Mouse (Mus musculus): ENCODE data around the gene Tango2. TPM values are rescaled to one million over a fixed set of nuclear protein-coding genes. Genes with fewer than 3 reads are reported as not detected.
A peak's percentile ranks its signal among the peaks of the same experiment; 100 is the strongest.

Tango2 gene
- polyA plus RNA-seq, 1 experiment: 22.2 TPM

DNA sequence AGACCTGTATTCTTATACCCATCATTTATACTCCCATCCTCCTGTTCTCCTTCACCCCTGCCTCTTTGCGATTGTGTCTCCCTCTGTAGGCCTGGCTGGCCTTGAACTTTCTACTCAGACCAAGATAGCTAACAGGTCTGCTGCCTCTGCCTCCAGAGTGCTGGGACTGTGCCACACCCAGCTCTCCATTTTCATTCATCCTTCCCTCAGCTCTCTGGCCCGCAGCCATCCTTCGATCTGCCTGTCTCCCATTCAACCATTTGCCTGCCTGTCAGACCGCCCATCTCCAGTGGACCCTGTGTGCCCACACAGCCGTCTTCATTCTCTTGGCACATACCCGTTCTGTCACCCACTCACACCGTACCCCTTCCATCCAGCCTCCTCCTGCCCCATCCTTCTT, 36.3 kb upstream of the Tango2 start:
- no peak overlapping the region for H3K4me3 ChIP-seq
- H3K4me2 ChIP-seq (ENCODE audit: low read depth): no peak overlapping the region
- no peaks in the 10 kb centered on the region for H3K36me3 ChIP-seq (ENCODE audit: control insufficient read depth, insufficient read depth)
- no peaks in the 10 kb centered on the region for H3K79me2 ChIP-seq (ENCODE audit: control insufficient read depth, insufficient read depth)
- no peaks in the 10 kb centered on the region for H3K27me3 ChIP-seq (ENCODE audit: control insufficient read depth, insufficient read depth, insufficient read length)
- no peak for TF ChIP-seq POLR2A (IDR thresholded peaks at IDR 0.05; ENCODE audit: insufficient read length, low read depth)
- no peak for TF ChIP-seq USF1 (IDR thresholded peaks at IDR 0.05; ENCODE audit: low read depth)
- TF ChIP-seq MYOG (IDR thresholded peaks at IDR 0.05; ENCODE audit: control insufficient read depth in 1 of 3, insufficient read depth in 1 of 3, insufficient read length in 2 of 3, low read depth in 2 of 3): no peak
- no peak for TF ChIP-seq MAX (IDR thresholded peaks at IDR 0.05; ENCODE audit: low read depth)
- TF ChIP-seq CEBPB (IDR thresholded peaks at IDR 0.05; ENCODE audit: insufficient read depth, poor library complexity, severe bottlenecking): no peak
- no peak for TF ChIP-seq POLR2AphosphoS2 (IDR thresholded peaks at IDR 0.05; ENCODE audit: insufficient read length, low read depth)
- TF ChIP-seq SRF (IDR thresholded peaks at IDR 0.05; ENCODE audit: control insufficient read depth, insufficient read length, low read depth): no peak
- no peak for TF ChIP-seq REST (IDR thresholded peaks at IDR 0.05; ENCODE audit: insufficient read depth, insufficient read length)
- TF ChIP-seq TCF12 (IDR thresholded peaks at IDR 0.05; ENCODE audit: insufficient read depth, poor library complexity, severe bottlenecking): no peak
- TF ChIP-seq TCF3 (IDR thresholded peaks at IDR 0.05; ENCODE audit: insufficient read length, low read depth): no peak
- no peak for TF ChIP-seq MYOD1 (IDR thresholded peaks at IDR 0.05; ENCODE audit: control insufficient read depth in 1 of 3, insufficient read length in 2 of 3, low read depth in 2 of 3)
- no peak for TF ChIP-seq E2F4 (IDR thresholded peaks at IDR 0.05; ENCODE audit: insufficient read depth)
- H3ac ChIP-seq (ENCODE audit: control insufficient read depth, insufficient read length): no peak overlapping the region

DNA sequence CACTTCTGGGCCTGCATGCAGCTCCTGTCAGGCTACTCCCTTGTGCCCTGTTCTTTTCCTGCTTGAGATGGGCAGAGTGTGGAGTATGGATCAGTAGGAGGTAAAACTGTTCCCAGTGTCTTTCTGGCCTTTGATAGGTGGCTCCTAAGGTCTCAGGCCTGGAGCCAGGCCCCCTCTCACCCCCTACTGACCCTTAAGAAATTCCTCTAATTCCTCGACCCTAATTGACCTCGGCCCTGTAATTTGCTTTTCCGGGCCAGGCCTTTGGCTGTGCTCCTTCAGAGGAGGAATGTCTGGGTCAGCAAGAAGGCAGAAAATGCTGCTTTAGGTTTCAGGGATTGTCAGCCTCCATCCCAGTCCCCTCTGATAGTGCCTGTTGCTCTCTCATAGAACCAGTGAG, 35.9 kb upstream of the Tango2 start:
- no peak overlapping the region for H3ac ChIP-seq (ENCODE audit: control insufficient read depth, insufficient read length)
- no peak for TF ChIP-seq MAX (IDR thresholded peaks at IDR 0.05; ENCODE audit: low read depth)
- no peaks in the 10 kb centered on the region for H3K36me3 ChIP-seq (ENCODE audit: control insufficient read depth, insufficient read depth)
- no peak overlapping the region for H3K4me2 ChIP-seq (ENCODE audit: low read depth)
- H3K79me2 ChIP-seq (ENCODE audit: control insufficient read depth, insufficient read depth): no peaks in the 10 kb centered on the region
- H3K27me3 ChIP-seq (ENCODE audit: control insufficient read depth, insufficient read depth, insufficient read length): no peaks in the 10 kb centered on the region
- H3K4me3 ChIP-seq: no peak overlapping the region

DNA sequence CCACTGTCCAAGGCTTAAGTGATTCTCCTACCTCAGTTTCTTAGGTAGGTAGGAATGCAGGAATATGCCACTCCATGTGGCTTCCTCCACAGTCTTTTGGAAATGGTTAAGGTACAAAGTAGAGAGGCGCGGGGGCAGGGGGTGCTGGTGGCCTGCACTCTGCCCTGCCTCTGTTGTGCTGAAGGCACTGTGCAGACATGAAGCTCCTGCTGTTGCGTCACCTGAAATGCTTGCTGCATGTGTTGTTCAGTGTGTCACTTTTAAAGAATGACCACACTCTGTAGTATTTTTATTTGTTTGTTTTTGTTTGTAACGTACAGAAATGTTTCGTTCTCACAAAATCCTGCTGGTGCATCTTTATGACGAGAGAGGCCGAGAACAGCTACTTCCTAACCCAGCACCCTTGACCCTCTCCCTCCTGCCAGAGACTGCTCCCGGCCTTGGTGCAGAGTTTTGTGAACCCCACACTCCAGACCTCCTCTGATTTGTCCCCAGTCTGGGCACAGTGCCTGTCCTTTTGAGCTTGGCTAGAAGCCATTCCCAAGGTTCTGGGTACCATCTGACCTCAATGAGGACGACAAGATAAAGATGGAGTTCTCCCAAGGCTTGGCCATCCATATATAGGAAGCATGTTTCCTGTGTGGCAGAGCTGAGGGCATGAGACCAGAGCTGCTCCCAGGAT, 35.3 kb upstream of the Tango2 start:
- Histone ChIP-seq H3K4me2 (ENCODE audit: low read depth) (no peak overlapping the region), H3ac (ENCODE audit: control insufficient read depth, insufficient read length) (no peak overlapping the region), H3K36me3 (ENCODE audit: control insufficient read depth, insufficient read depth) (no peaks in the 10 kb centered on the region), H3K79me2 (ENCODE audit: control insufficient read depth, insufficient read depth) (no peaks in the 10 kb centered on the region), H3K27me3 (ENCODE audit: control insufficient read depth, insufficient read depth, insufficient read length) (no peaks in the 10 kb centered on the region), H3K4me3 (no peak overlapping the region)
- no peak for TF ChIP-seq POLR2AphosphoS2 (IDR thresholded peaks at IDR 0.05; ENCODE audit: insufficient read length, low read depth)
- no peak for TF ChIP-seq TCF12 (IDR thresholded peaks at IDR 0.05; ENCODE audit: insufficient read depth, poor library complexity, severe bottlenecking)
- no peak for TF ChIP-seq REST (IDR thresholded peaks at IDR 0.05; ENCODE audit: insufficient read depth, insufficient read length)
- TF ChIP-seq MYOG (IDR thresholded peaks at IDR 0.05; ENCODE audit: control insufficient read depth in 1 of 3, insufficient read depth in 1 of 3, insufficient read length in 2 of 3, low read depth in 2 of 3): no peak
- TF ChIP-seq MAX (IDR thresholded peaks at IDR 0.05; ENCODE audit: low read depth): no peak
- no peak for TF ChIP-seq TCF3 (IDR thresholded peaks at IDR 0.05; ENCODE audit: insufficient read length, low read depth)
- TF ChIP-seq E2F4 (IDR thresholded peaks at IDR 0.05; ENCODE audit: insufficient read depth): no peak
- no peak for TF ChIP-seq CEBPB (IDR thresholded peaks at IDR 0.05; ENCODE audit: insufficient read depth, poor library complexity, severe bottlenecking)
- TF ChIP-seq POLR2A (IDR thresholded peaks at IDR 0.05; ENCODE audit: insufficient read length, low read depth): no peak
- TF ChIP-seq SRF (IDR thresholded peaks at IDR 0.05; ENCODE audit: control insufficient read depth, insufficient read length, low read depth): no peak
- TF ChIP-seq USF1 (IDR thresholded peaks at IDR 0.05; ENCODE audit: low read depth): no peak
- no peak for TF ChIP-seq MYOD1 (IDR thresholded peaks at IDR 0.05; ENCODE audit: control insufficient read depth in 1 of 3, insufficient read length in 2 of 3, low read depth in 2 of 3)

DNA sequence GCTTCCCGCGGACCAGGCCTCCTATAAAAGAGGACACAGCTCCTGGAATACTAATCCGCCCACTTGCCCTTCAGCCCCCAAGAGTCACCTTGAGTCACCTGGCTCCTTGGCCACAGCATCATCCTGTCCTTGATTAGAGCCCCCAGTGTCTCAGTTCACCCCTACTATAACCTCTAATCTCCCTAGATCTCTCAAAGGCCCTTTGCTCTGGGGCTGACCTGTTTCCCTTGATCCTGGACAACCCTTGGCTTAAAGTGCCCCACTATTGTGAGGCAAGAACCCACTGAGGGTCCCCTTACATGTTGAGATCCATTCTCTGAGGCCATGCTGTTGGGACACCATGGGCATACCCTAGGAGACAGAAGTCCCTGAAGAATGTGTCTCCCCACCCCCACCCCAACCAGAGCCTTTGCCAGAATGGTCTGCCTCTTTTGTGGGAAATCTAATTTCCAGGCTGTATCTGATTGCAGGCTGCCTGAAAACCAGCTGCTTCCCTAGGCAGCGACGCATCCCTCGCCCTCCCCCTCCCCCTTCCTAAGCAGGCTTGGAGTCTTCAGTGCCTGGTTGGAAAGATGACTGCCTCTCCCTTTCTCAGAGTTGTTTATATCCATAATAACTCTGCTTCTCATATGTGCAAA, 33.8 kb upstream of the Tango2 start:
- TF ChIP-seq MAX (IDR thresholded peaks at IDR 0.05; ENCODE audit: low read depth) (no peak), MYOG (IDR thresholded peaks at IDR 0.05; ENCODE audit: control insufficient read depth in 1 of 3, insufficient read depth in 1 of 3, insufficient read length in 2 of 3, low read depth in 2 of 3) (peak in 2 of 3 experiments; percentile 6 to 61), MYOD1 (IDR thresholded peaks at IDR 0.05; ENCODE audit: control insufficient read depth in 1 of 3, insufficient read length in 2 of 3, low read depth in 2 of 3) (peak in 1 of 3 experiments; percentile 31), E2F4 (IDR thresholded peaks at IDR 0.05; ENCODE audit: insufficient read depth) (no peak)
- Histone ChIP-seq H3K4me3 (no peak overlapping the region), H3K27me3 (ENCODE audit: control insufficient read depth, insufficient read depth, insufficient read length) (no peaks in the 10 kb centered on the region), H3K79me2 (ENCODE audit: control insufficient read depth, insufficient read depth) (no peaks in the 10 kb centered on the region), H3K4me2 (ENCODE audit: low read depth) (no peak overlapping the region), H3K36me3 (ENCODE audit: control insufficient read depth, insufficient read depth) (no peaks in the 10 kb centered on the region), H3ac (ENCODE audit: control insufficient read depth, insufficient read length) (no peak overlapping the region)

DNA sequence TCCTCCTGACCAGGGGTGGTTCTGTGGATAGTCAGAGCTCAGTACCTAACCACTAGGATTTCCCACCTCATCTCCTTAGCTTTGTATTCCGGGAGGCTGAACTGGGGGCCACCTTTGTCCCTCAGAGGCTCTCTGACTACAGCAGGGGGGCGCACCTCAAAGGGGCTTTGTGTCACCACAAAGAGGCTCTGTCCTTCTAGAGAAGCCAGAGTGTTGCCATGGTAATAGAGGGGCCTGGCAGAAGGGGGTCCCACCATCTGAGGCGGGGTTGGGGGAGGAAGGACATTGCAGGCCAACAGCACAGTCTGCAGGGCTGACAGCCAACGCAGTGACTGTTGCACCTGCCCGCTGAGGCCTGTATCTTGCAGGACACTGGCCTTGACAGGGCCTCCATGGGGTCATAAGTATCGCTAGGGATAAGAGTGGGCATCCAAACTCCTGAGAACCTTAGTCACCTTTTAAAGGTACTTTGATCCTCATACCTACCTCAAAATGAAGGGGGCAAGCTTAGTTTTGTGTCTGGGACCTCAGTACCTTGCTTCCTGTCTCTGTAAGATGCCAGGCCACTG, 32.7 kb upstream of the Tango2 start:
- Histone ChIP-seq H3K79me2 (ENCODE audit: control insufficient read depth, insufficient read depth) (no peaks in the 10 kb centered on the region), H3K4me2 (ENCODE audit: low read depth) (no peak overlapping the region), H3K36me3 (ENCODE audit: control insufficient read depth, insufficient read depth) (no peaks in the 10 kb centered on the region), H3K4me3 (no peak overlapping the region), H3ac (ENCODE audit: control insufficient read depth, insufficient read length) (no peak overlapping the region), H3K27me3 (ENCODE audit: control insufficient read depth, insufficient read depth, insufficient read length) (no peaks in the 10 kb centered on the region)
- no peak for TF ChIP-seq E2F4 (IDR thresholded peaks at IDR 0.05; ENCODE audit: insufficient read depth)
- TF ChIP-seq POLR2A (IDR thresholded peaks at IDR 0.05; ENCODE audit: insufficient read length, low read depth): no peak
- TF ChIP-seq MAX (IDR thresholded peaks at IDR 0.05; ENCODE audit: low read depth): no peak
- TF ChIP-seq REST (IDR thresholded peaks at IDR 0.05; ENCODE audit: insufficient read depth, insufficient read length): no peak
- TF ChIP-seq USF1 (IDR thresholded peaks at IDR 0.05; ENCODE audit: low read depth): no peak
- TF ChIP-seq CEBPB (IDR thresholded peaks at IDR 0.05; ENCODE audit: insufficient read depth, poor library complexity, severe bottlenecking): no peak
- no peak for TF ChIP-seq TCF3 (IDR thresholded peaks at IDR 0.05; ENCODE audit: insufficient read length, low read depth)
- no peak for TF ChIP-seq POLR2AphosphoS2 (IDR thresholded peaks at IDR 0.05; ENCODE audit: insufficient read length, low read depth)
- no peak for TF ChIP-seq TCF12 (IDR thresholded peaks at IDR 0.05; ENCODE audit: insufficient read depth, poor library complexity, severe bottlenecking)
- no peak for TF ChIP-seq SRF (IDR thresholded peaks at IDR 0.05; ENCODE audit: control insufficient read depth, insufficient read length, low read depth)
- TF ChIP-seq MYOD1 (IDR thresholded peaks at IDR 0.05; ENCODE audit: control insufficient read depth in 1 of 3, insufficient read length in 2 of 3, low read depth in 2 of 3): no peak
- no peak for TF ChIP-seq MYOG (IDR thresholded peaks at IDR 0.05; ENCODE audit: control insufficient read depth in 1 of 3, insufficient read depth in 1 of 3, insufficient read length in 2 of 3, low read depth in 2 of 3)
